Mouse (Mus musculus) forebrain, embryonic 15.5 days (tissue): ENCODE measurements around the gene Arid5b. TPM values are rescaled to one million over a fixed set of nuclear protein-coding genes. Genes with fewer than 3 reads are reported as not detected.
A peak's percentile ranks its signal among the peaks of the same experiment; 100 is the strongest.

ENCODE experiments used
- ATAC-seq: fragments of 200-750 bp; cut with Nextera tagmentation; replicated peaks from 2 replicates; pipeline ENCODE4 v1.8.0; 2017; ENCODE audit warnings: mild to moderate bottlenecking, moderate TSS enrichment, moderate library complexity
- H3K27ac ChIP-seq: fragments of 300-500 bp; sonication (generic); replicated peaks from 2 replicates; pipeline ENCODE4 v1.5.1; 2015; ENCODE audit warnings: mild to moderate bottlenecking, inconsistent platforms
- H3K27me3 ChIP-seq: fragments of 300-500 bp; sonication (generic); 2 replicates; pipeline ENCODE4 v1.6.1; 2015; ENCODE audit warnings: inconsistent platforms
- H3K36me3 ChIP-seq: fragments of 300-500 bp; sonication (generic); 2 replicates; pipeline ENCODE4 v1.6.1; 2015; ENCODE audit warnings: mild to moderate bottlenecking, inconsistent platforms
- H3K4me1 ChIP-seq: fragments of 300-500 bp; sonication (generic); 2 replicates; pipeline ENCODE4 v1.6.1; 2015; ENCODE audit warnings: inconsistent platforms
- H3K4me2 ChIP-seq: fragments of 300-500 bp; sonication (generic); replicated peaks from 2 replicates; pipeline ENCODE4 v1.6.1; 2015; ENCODE audit warnings: mild to moderate bottlenecking, inconsistent platforms
- H3K4me3 ChIP-seq: fragments of 300-500 bp; sonication (generic); 2 replicates; pipeline ENCODE4 v1.5.1; 2015; ENCODE audit warnings: mild to moderate bottlenecking, inconsistent platforms
- H3K9ac ChIP-seq: fragments of 300-500 bp; sonication (generic); replicated peaks from 2 replicates; pipeline ENCODE4 v1.6.1; 2015; ENCODE audit warnings: mild to moderate bottlenecking, inconsistent platforms
- H3K9me3 ChIP-seq: fragments of 300-500 bp; sonication (generic); 2 replicates; pipeline ENCODE4 v1.6.1; 2016; ENCODE audit warnings: inconsistent platforms
- WGBS: fragments of 180-500 bp; shearing (Covaris S2); methylation state at CpG from one replicate; pipeline ENCODE4 v1.1.7; 2015; ENCODE audit warnings: mixed read lengths; 5-methylcytosine and 5-hydroxymethylcytosine counted together
- polyA plus RNA-seq: library from polyadenylated mRNA; unstranded; fragments of >200 nt; fragmentation: Nextera tagmentation; extraction: Ambion mirVana; gene quantifications from 2 replicates; pipeline ENCODE4 v1.2.1, GENCODE M21; 2015

Arid5b gene
- polyA plus RNA-seq, 1 experiment from 2014 or later = 15.1 TPM

DNA sequence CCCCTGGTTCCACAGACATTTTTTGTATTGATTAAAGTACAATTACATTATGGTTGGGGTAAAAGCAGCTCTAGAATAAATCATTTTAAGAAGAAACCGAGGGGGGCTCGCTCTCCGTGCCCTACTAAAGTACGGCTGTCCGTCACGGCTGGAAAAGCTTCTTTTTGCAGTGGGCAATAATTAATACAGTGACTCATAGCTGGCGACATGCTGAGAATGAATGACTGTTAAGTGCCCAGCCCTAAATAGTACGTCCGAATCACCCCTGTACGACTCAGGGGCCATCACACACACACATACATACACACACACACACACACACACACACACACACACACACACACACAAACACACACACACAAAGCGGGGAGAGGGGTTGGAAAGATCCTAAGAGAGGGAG, 75.2 kb downstream of the Arid5b start:
- no peak for ATAC-seq
- Histone ChIP-seq H3K4me3 (no peak overlapping the region), H3K4me2 (no peak overlapping the region)

DNA sequence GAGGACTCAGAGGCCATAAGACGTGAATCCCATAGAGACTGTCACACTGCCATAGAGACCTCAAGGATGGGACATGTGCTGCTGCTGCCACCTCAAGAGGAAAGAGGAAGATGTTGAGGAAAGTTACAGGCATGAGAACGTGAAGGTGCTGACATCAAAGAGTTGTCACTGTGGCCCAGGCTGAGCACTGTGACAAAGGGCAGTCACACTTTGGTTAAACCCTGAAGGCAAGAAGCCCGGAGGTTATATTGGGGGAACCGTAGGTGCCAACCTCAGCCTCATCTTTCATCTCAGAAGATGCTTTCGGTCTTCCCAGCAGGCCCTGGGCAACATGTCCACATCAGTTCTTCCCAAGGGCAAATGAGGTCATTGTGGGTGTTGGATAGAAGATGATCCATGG, 79.1 kb downstream of the Arid5b start:
- WGBS = 85% methylated on average over 5 of the region's 5 CpGs
- Histone ChIP-seq H3K4me2 (no peak overlapping the region), H3K27ac (no peak overlapping the region), H3K4me3 (no peak overlapping the region), H3K27me3 (no peaks in the 10 kb centered on the region), H3K4me1 (no peaks in the 10 kb centered on the region), H3K9me3 (no peaks in the 10 kb centered on the region), H3K9ac (no peak overlapping the region), H3K36me3 (no peaks in the 10 kb centered on the region)
- no peak for ATAC-seq

More for the DNA sequence above, 75.2 kb downstream of the Arid5b start:
- WGBS = 68% methylated on average over 11 of the region's 11 CpGs
- Histone ChIP-seq H3K27me3 (no peaks in the 10 kb centered on the region), H3K36me3 (no peaks in the 10 kb centered on the region), H3K9me3 (no peaks in the 10 kb centered on the region), H3K4me1 (peaks cover 7% of the 10 kb centered on the region), H3K9ac (no peak overlapping the region), H3K27ac (no peak overlapping the region)

DNA sequence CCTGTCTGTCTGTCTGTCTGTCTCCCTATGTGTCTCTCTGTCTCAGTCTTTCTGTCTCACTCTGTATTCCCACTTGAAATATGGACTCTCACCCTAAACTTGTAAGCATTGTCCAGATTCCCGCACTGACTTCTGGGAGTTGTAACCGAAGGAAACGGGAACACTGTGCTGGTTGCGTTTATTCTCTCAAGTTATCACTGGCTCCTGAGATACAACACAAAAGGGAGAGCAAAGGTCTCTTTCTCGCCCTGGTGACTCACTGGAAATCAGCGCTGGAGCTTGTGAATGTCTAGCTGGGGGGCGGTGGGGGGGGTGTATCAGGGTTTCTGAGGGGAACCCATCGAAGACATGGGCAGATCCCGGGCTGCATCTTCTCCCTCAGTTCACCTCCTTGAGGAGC, 82.2 kb downstream of the Arid5b start:
- H3K9ac ChIP-seq = no peak overlapping the region

DNA sequence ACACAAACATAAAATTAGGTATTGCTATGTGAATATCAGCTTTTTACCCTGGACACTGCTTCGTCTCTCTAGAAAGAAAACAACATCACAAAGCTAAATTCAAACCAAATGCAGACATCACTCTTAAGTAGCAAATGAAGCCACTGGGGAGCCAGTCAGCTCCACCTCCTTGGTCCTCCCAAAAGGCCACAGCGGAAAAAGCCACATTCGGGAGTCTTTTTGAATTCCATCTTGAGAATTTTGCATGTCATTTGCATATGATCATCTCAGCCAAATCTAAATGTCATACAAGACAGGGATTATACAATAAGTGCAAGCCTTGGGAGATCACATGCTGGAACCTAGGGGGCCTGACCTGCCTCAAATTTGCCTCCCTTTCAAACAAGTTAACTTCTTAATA, 85.0 kb downstream of the Arid5b start:
- no peaks in the 10 kb centered on the region for H3K9me3 ChIP-seq
- H3K4me1 ChIP-seq = peaks cover 31% of the 10 kb centered on the region
- no peak overlapping the region for H3K4me2 ChIP-seq
- no peaks in the 10 kb centered on the region for H3K36me3 ChIP-seq
- H3K9ac ChIP-seq = no peak overlapping the region
- H3K27ac ChIP-seq = 0 out of 2 replicates have a peak overlapping the region, but pooled peaks have one; percentile 11
- 40% methylated on average over 3 of the region's 3 CpGs for WGBS
- no peaks in the 10 kb centered on the region for H3K27me3 ChIP-seq
- no peak overlapping the region for H3K4me3 ChIP-seq
- ATAC-seq = no peak

More for the DNA sequence above, 82.2 kb downstream of the Arid5b start:
- Histone ChIP-seq H3K27ac (no peak overlapping the region), H3K4me3 (no peak overlapping the region), H3K4me2 (no peak overlapping the region), H3K36me3 (no peaks in the 10 kb centered on the region), H3K27me3 (no peaks in the 10 kb centered on the region), H3K4me1 (peaks cover 25% of the 10 kb centered on the region), H3K9me3 (no peaks in the 10 kb centered on the region)
- ATAC-seq = no peak
- 81% methylated on average over 9 of the region's 9 CpGs for WGBS

DNA sequence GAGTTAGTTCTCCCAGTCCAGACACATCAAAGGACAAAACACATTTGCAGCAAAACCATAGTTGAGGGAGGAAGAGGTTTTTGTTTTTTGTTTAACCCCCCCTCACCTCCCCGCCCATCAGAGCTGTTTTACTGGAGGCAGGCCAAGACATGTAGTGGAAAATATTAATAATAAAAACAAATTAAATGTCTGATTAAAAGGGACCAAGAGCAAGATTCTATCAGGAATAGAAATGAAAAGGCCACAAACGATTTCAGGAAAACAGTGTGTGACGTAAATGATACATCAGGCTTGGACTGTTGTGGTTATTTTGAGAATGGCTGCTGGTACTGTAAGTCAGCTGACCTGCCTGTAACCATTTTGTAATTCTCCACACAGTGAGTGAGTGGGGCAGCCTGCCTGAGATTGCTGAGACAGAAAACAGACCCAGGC, 85.7 kb downstream of the Arid5b start:
- peak overlapping the region; percentile 67 for H3K27ac ChIP-seq

DNA sequence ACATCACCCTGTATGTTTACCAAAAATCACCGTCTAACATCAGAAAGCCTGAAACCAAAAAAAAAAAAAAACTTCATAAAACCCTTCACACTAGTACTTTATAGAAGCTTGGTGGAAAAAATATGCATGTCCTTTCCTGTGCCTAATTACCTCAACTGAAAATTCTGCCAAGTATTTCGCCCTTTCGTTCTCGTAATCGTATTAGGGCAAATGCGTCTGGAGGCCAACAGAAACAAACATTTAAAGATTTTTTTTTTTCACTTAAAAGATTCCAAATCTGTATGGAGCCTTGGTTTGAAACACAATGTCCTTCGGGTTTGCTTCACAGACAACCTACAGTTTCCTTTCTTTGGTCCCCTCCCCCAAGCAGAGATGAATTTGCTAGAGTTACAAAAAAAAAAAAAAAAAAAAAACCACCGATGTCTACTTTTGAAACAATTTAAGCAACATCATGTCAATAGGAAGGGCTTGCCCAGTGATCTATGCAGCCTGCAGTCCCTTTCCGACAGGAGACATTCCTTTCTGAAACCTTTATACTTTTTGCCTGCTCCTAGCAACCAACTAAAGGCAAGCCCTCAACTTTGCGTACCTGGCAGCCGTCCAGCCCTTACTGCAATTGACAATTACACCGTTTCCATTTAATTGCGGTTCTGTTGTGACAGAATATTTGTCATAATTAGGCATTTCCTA, 86.7 kb downstream of the Arid5b start:
- WGBS = 7% methylated on average over 13 of the region's 13 CpGs
- Histone ChIP-seq H3K4me2 (peak overlapping the region; percentile 43), H3K36me3 (no peaks in the 10 kb centered on the region), H3K27ac (peak overlapping the region; percentile 43), H3K9me3 (no peaks in the 10 kb centered on the region), H3K9ac (no peak overlapping the region), H3K4me3 (peak overlapping the region; percentile 21; the same call in 1 of the 2 replicates), H3K4me1 (peaks cover 31% of the 10 kb centered on the region), H3K27me3 (no peaks in the 10 kb centered on the region)
- no peak for ATAC-seq

More for the DNA sequence above, 85.7 kb downstream of the Arid5b start:
- Histone ChIP-seq H3K9me3 (no peaks in the 10 kb centered on the region), H3K9ac (no peak overlapping the region), H3K4me2 (no peak overlapping the region), H3K4me3 (no peak overlapping the region), H3K36me3 (no peaks in the 10 kb centered on the region), H3K27me3 (no peaks in the 10 kb centered on the region), H3K4me1 (peaks cover 31% of the 10 kb centered on the region)
- peak; percentile 57; the same call in 1 of the 2 replicates for ATAC-seq
- 21% methylated on average over 3 of the region's 3 CpGs for WGBS

DNA sequence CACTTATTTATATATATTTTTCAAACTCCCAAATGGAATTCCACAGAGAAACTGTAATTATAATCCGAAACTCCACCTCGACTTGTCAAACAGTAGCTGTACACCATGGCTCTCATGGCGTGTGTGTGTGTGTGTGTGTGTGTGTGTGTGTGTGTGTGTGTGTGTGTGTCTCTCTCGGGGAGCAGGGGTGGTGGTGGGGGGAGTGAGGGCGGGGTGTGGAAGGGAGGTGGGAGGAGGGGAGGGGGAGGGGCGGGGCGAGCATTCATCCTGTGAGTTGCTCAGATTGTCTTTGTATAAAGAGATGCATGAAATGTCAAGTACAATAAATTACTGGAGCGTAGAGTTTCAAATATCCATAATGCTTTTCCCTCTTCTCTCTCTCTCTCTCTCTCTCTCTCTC, 87.4 kb downstream of the Arid5b start:
- peak overlapping the region; percentile 43 for H3K4me2 ChIP-seq
- peak; percentile 51 for ATAC-seq
- H3K27me3 ChIP-seq = no peaks in the 10 kb centered on the region
- no peaks in the 10 kb centered on the region for H3K9me3 ChIP-seq
- H3K36me3 ChIP-seq = no peaks in the 10 kb centered on the region
- H3K4me3 ChIP-seq = peak overlapping the region; percentile 21; the same call in 1 of the 2 replicates
- 21% methylated on average over 6 of the region's 8 CpGs for WGBS
- H3K9ac ChIP-seq = no peak overlapping the region
- peaks cover 31% of the 10 kb centered on the region for H3K4me1 ChIP-seq
- H3K27ac ChIP-seq = 0 out of 2 replicates have a peak overlapping the region, but pooled peaks have one; percentile 43

DNA sequence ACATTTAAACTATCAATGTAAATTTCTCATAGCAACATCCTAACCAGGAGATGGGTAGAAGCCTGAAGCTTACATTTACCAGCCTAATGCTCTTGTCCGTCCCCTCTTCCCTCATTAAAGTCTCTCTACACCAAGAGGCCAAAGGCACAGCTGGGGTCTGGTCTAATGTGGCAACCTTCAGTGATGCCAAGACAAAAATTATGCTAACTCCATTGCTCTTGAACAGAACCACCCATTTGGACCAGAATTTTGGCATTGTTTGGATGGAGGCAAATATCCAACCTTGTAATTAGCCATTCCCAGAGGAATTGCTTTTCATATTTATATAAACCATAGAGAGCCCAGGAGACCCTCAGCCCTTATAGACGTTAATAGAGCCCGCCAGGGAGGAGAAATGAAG, 88.7 kb downstream of the Arid5b start:
- Histone ChIP-seq H3K9me3 (no peaks in the 10 kb centered on the region), H3K9ac (no peak overlapping the region), H3K36me3 (no peaks in the 10 kb centered on the region), H3K4me1 (peaks cover 31% of the 10 kb centered on the region), H3K4me2 (no peak overlapping the region), H3K27ac (no peak overlapping the region), H3K4me3 (no peak overlapping the region), H3K27me3 (no peaks in the 10 kb centered on the region)
- WGBS = 46% methylated on average over 3 of the region's 3 CpGs
- ATAC-seq = no peak

DNA sequence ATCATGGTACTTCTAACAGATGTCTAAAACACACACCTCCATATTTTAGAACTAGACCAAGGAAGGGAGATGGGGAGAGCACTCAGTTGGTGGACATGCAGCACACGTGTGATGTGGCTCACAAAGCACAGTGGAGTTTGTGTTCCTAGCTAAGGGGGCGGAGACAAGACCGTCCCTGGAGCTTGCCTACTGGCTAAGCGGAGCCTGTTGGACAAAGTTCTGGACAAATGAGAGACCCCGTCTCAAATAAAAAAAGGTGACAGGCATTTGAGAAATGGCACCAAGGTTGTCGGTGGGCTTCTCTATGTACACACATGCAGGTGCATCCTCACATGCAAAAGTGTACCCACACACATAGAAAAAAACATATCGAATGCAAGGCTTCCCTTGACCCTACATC, 95.4 kb downstream of the Arid5b start:
- Histone ChIP-seq H3K27me3 (no peaks in the 10 kb centered on the region), H3K36me3 (no peaks in the 10 kb centered on the region), H3K9me3 (no peaks in the 10 kb centered on the region), H3K4me1 (0 out of 2 replicates have a peak, but pooled peaks cover 3% of the 10 kb centered on the region), H3K4me2 (no peak overlapping the region), H3K27ac (no peak overlapping the region), H3K9ac (no peak overlapping the region), H3K4me3 (no peak overlapping the region)
- 92% methylated on average over 7 of the region's 7 CpGs for WGBS
- ATAC-seq = no peak

DNA sequence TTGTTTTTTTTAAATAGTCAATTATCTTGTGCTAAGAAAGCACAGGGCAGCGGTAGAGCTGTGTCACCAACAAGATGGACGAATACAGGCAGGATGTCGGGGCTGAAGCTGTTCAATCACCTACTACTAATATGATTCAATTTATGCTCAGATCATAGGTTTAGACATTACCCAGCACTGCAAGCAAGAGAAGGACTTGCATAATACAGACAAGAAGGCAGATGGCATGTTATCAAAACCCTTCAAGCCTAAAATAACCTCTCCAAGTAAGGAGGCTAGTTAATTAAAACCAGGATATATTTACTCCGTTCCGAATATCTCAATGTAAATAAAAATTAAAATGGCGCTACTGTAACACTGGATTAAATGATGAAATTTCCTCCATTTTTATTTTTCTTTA, 96.3 kb downstream of the Arid5b start:
- H3K9ac ChIP-seq = no peak overlapping the region
- 0 out of 2 replicates have a peak, but pooled peaks cover 3% of the 10 kb centered on the region for H3K4me1 ChIP-seq
- no peaks in the 10 kb centered on the region for H3K9me3 ChIP-seq
- no peak overlapping the region for H3K4me2 ChIP-seq
- no peaks in the 10 kb centered on the region for H3K36me3 ChIP-seq
- H3K27ac ChIP-seq = no peak overlapping the region
- 71% methylated on average over 6 of the region's 6 CpGs for WGBS
- no peaks in the 10 kb centered on the region for H3K27me3 ChIP-seq
- ATAC-seq = 0 out of 2 replicates have a peak, but pooled peaks have one; percentile 8
- H3K4me3 ChIP-seq = no peak overlapping the region

DNA sequence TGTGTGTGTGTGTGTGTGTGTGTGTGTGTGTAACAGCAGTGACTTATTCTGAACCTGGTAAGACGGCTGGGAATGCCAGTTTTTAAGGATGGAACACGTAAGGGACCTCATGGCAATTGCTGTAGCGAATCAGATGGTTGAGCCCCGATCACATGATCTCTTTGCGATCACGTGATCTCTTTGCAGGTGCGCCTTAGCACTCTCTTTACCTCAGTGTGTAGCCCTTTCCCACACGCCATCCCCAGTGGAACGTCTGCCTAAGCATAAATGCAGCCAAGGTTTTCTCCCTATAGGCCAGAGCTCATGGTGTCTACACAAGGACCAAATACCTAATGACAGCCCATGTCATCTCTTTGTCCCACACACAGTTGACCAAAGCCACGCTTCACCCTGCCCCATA, 97.4 kb downstream of the Arid5b start:
- Histone ChIP-seq H3K4me3 (no peak overlapping the region), H3K27ac (no peak overlapping the region), H3K36me3 (no peaks in the 10 kb centered on the region), H3K9me3 (no peaks in the 10 kb centered on the region), H3K27me3 (no peaks in the 10 kb centered on the region), H3K9ac (no peak overlapping the region), H3K4me2 (no peak overlapping the region), H3K4me1 (0 out of 2 replicates have a peak, but pooled peaks cover 3% of the 10 kb centered on the region)
- no peak for ATAC-seq
- 93% methylated on average over 10 of the region's 10 CpGs for WGBS

DNA sequence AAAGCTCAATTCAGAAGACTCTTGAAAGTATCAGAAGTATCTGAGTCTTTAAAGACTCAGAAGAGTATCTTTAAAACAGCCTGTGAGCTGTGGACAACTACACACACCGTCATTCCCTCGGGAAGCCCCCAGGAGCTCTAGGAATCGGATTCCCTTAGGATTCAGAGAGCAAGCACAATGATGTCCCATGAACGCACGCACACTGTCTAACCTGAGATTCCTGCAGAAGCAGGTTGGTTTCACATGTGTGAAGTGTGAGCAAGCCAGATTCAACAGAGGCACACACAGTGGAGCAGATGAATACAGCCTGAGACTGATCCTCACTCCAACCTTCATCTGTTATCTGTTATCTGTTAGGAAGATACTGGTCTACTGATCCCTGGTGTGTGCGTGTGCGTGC, 97.8 kb downstream of the Arid5b start:
- H3K4me1 ChIP-seq = 0 out of 2 replicates have a peak, but pooled peaks cover 3% of the 10 kb centered on the region
- no peak for ATAC-seq
- H3K4me2 ChIP-seq = no peak overlapping the region
- no peak overlapping the region for H3K27ac ChIP-seq
- no peaks in the 10 kb centered on the region for H3K9me3 ChIP-seq
- WGBS = 94% methylated on average over 7 of the region's 7 CpGs
- H3K27me3 ChIP-seq = no peaks in the 10 kb centered on the region
- H3K4me3 ChIP-seq = no peak overlapping the region
- no peaks in the 10 kb centered on the region for H3K36me3 ChIP-seq
- no peak overlapping the region for H3K9ac ChIP-seq
